Mouse (Mus musculus) kidney, embryonic 15.5 days (tissue): ENCODE results near the gene Nelfe. TPM values are rescaled to one million over a fixed set of nuclear protein-coding genes. Genes with fewer than 3 reads are reported as not detected.
A peak's percentile ranks its signal among the peaks of the same experiment; 100 is the strongest.

Experiments
- ATAC-seq: fragments of 200-750 bp; cut with Nextera tagmentation; replicated peaks from 2 replicates; pipeline ENCODE4 v1.8.0; 2017; ENCODE audit warnings: moderate TSS enrichment; ENCODE audit not compliant: low FRiP score
- H3K27ac ChIP-seq: fragments of 300-500 bp; sonication (generic); 2 replicates; pipeline ENCODE4 v1.5.1; 2015; ENCODE audit warnings: mild to moderate bottlenecking, inconsistent platforms
- H3K27me3 ChIP-seq: fragments of 300-500 bp; sonication (generic); 2 replicates; pipeline ENCODE4 v1.6.1; 2015; ENCODE audit warnings: inconsistent platforms
- H3K36me3 ChIP-seq: fragments of 300-500 bp; sonication (generic); 2 replicates; pipeline ENCODE4 v1.6.1; 2015; ENCODE audit warnings: inconsistent platforms
- H3K4me1 ChIP-seq: fragments of 300-500 bp; sonication (generic); 2 replicates; pipeline ENCODE4 v1.6.1; 2015; ENCODE audit warnings: inconsistent platforms
- H3K4me2 ChIP-seq: fragments of 300-500 bp; sonication (generic); 2 replicates; pipeline ENCODE4 v1.6.1; 2015; ENCODE audit warnings: moderate library complexity, mild to moderate bottlenecking, inconsistent platforms
- H3K4me3 ChIP-seq: fragments of 300-500 bp; sonication (generic); replicated peaks from 2 replicates; pipeline ENCODE4 v1.5.1; 2015; ENCODE audit warnings: mild to moderate bottlenecking, inconsistent platforms
- H3K9ac ChIP-seq: fragments of 300-500 bp; sonication (generic); 2 replicates; pipeline ENCODE4 v1.6.1; 2015; ENCODE audit warnings: mild to moderate bottlenecking, inconsistent platforms
- H3K9me3 ChIP-seq: fragments of 300-500 bp; sonication (generic); replicated peaks from 2 replicates; pipeline ENCODE4 v1.6.1; 2016; ENCODE audit warnings: inconsistent platforms
- WGBS: fragments of 180-500 bp; shearing (Covaris S2); methylation state at CpG from one replicate; pipeline ENCODE4 v1.1.7; 2015; ENCODE audit warnings: mixed read lengths; 5-methylcytosine and 5-hydroxymethylcytosine counted together
- polyA plus RNA-seq: library from polyadenylated mRNA; unstranded; fragments of >200 nt; fragmentation: Nextera tagmentation; extraction: Ambion mirVana; gene quantifications from 2 replicates; pipeline ENCODE4 v1.2.1, GENCODE M21; 2015

The Nelfe gene
- polyA plus RNA-seq, 1 experiment from 2014 or later = 116 TPM

- no peak overlapping the region for H3K4me3 ChIP-seq
- H3K27me3 ChIP-seq = no peaks in the 10 kb centered on the region
- no peak for ATAC-seq
- H3K27ac ChIP-seq = no peak overlapping the region
- no peaks in the 10 kb centered on the region for H3K9me3 ChIP-seq
- peaks cover 56% of the 10 kb centered on the region for H3K36me3 ChIP-seq
- no peak overlapping the region for H3K4me2 ChIP-seq
- no peak overlapping the region for H3K9ac ChIP-seq
- WGBS = 73% methylated on average over 8 of the region's 8 CpGs
- H3K4me1 ChIP-seq = peaks cover 25% of the 10 kb centered on the region
These were observed 3.3 kb downstream of the Nelfe start for GRCm38 (mm10) chr17:34853511-34853910.

GRCm38 (mm10) chr17:34854761-34855160 is 4.6 kb downstream of the Nelfe start:
- Histone ChIP-seq H3K9me3 (no peaks in the 10 kb centered on the region), H3K27ac (no peak overlapping the region), H3K27me3 (no peaks in the 10 kb centered on the region), H3K4me3 (no peak overlapping the region), H3K4me2 (no peak overlapping the region), H3K36me3 (peaks cover 56% of the 10 kb centered on the region), H3K4me1 (peaks cover 17% of the 10 kb centered on the region), H3K9ac (no peak overlapping the region)
- no peak for ATAC-seq
- 80% methylated on average over 3 of the region's 3 CpGs for WGBS

- WGBS = 42% methylated on average over 3 of the region's 3 CpGs
- no peak for ATAC-seq
These were observed 5.6 kb downstream of the Nelfe start for GRCm38 (mm10) chr17:34855825-34856224.

GRCm38 (mm10) chr17:34858670-34859069 is 8.5 kb downstream of the Nelfe start:
- Histone ChIP-seq H3K27me3 (no peaks in the 10 kb centered on the region), H3K9me3 (no peaks in the 10 kb centered on the region), H3K4me1 (peaks cover 10% of the 10 kb centered on the region), H3K9ac (no peak overlapping the region), H3K4me2 (no peak overlapping the region), H3K36me3 (peaks cover 34% of the 10 kb centered on the region), H3K4me3 (no peak overlapping the region), H3K27ac (no peak overlapping the region)
- WGBS = 57% methylated on average over 4 of the region's 4 CpGs
- ATAC-seq = no peak

More at GRCm38 (mm10) chr17:34855825-34856224, 5.6 kb downstream of the Nelfe start:
- Histone ChIP-seq H3K27me3 (no peaks in the 10 kb centered on the region), H3K4me2 (no peak overlapping the region), H3K4me1 (peaks cover 13% of the 10 kb centered on the region), H3K4me3 (no peak overlapping the region), H3K36me3 (peaks cover 56% of the 10 kb centered on the region), H3K9ac (no peak overlapping the region), H3K27ac (no peak overlapping the region), H3K9me3 (no peaks in the 10 kb centered on the region)

DNA sequence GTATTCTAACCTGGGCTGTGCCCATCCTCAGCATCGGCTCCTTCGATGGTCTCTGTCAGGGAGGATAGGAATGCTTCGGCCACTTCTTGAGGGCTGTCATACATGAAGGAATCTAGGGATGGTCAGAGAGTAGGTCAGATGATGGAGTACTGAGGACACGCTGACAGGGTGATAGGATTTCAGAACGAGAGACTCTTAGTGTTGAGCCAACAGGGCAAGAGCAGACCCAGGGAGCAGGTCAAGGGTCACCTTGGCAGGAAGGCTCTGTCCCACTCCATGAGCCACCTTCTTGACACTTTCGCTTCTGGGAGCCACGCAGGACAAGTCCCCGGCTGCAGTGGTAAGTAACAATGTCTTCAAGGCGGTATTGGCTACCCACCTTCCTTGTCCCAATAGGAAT is 10.3 kb downstream of the Nelfe start:
- H3K9me3 ChIP-seq = no peaks in the 10 kb centered on the region
- H3K27me3 ChIP-seq = no peaks in the 10 kb centered on the region
- no peak for ATAC-seq
- H3K4me3 ChIP-seq = no peak overlapping the region
- 79% methylated on average over 9 of the region's 9 CpGs for WGBS
- peaks cover 10% of the 10 kb centered on the region for H3K4me1 ChIP-seq
- H3K9ac ChIP-seq = no peak overlapping the region
- H3K4me2 ChIP-seq = no peak overlapping the region
- H3K27ac ChIP-seq = no peak overlapping the region
- H3K36me3 ChIP-seq = peaks cover 16% of the 10 kb centered on the region

DNA sequence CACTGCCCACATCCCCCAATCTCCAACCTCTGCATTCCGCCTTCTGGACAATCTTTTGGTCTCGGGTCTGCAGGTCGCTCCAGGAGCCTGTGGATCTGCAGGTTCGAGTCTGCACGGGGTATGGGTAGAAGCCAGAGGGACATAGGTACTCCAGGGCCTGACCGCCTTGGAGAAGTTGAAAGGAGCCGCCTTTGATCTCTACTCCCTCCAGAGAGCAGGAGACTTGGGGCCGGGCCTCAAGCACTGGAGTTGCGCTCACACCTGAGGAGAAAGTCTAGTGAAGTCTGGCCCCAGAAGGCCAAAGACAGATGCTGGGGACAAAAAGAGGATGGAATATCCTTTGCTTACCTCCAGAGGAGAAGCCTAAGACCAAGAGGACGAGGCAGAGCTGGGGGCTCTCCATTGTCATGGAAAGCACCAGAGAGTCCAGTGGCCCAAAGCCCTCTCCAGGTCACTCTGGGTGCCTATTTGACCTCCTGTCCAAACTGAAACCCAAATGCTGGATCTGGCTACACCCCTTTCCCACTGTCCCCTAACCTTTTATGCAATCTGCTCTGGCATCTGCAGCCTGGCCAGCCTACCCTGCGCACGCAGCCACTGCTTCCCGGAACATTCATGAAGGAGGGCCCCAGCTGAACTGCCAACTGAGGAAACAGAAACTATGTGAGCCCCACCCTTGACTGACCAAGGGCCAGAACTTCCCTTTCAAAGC is 11.7 kb downstream of the Nelfe start:
- Histone ChIP-seq H3K9me3 (no peaks in the 10 kb centered on the region), H3K4me3 (no peak overlapping the region), H3K4me1 (peaks cover 10% of the 10 kb centered on the region), H3K27me3 (no peaks in the 10 kb centered on the region), H3K4me2 (0 out of 2 replicates have a peak overlapping the region, but pooled peaks have one; percentile 4), H3K9ac (no peak overlapping the region), H3K27ac (peak overlapping the region; percentile 5; the same call in 1 of the 2 replicates), H3K36me3 (peaks cover 3% of the 10 kb centered on the region)
- WGBS = 59% methylated on average over 13 of the region's 13 CpGs
- ATAC-seq = no peak

- Histone ChIP-seq H3K4me2 (0 out of 2 replicates have a peak within 1 kb of the TSS, but pooled peaks have one; percentile 4), H3K27ac (peak within 1 kb of the TSS; percentile 37; the same call in 1 of the 2 replicates), H3K9ac (no peak within 1 kb of the TSS), H3K9me3 (no peaks in the 10 kb centered on the region), H3K4me1 (peaks cover 10% of the 10 kb centered on the region), H3K4me3 (no peak within 1 kb of the TSS), H3K27me3 (no peaks in the 10 kb centered on the region), H3K36me3 (no peaks in the 10 kb centered on the region)
- WGBS = 36% methylated on average over 8 of the region's 8 CpGs
- ATAC-seq = no peak
These were observed 12.4 kb downstream of the Nelfe start, which contains the start of gene Cfb for GRCm38 (mm10) chr17:34862416-34863081. Cfb (minus strand) TSS chr17:34862518.

- H3K4me2 ChIP-seq = no peak overlapping the region
- no peak for ATAC-seq
- peaks cover 10% of the 10 kb centered on the region for H3K4me1 ChIP-seq
- no peaks in the 10 kb centered on the region for H3K9me3 ChIP-seq
- WGBS = 46% methylated on average over 7 of the region's 7 CpGs
- no peaks in the 10 kb centered on the region for H3K36me3 ChIP-seq
- no peak overlapping the region for H3K27ac ChIP-seq
- H3K27me3 ChIP-seq = no peaks in the 10 kb centered on the region
- no peak overlapping the region for H3K4me3 ChIP-seq
- no peak overlapping the region for H3K9ac ChIP-seq
These were observed 15.8 kb downstream of the Nelfe start for GRCm38 (mm10) chr17:34865981-34866380.

GRCm38 (mm10) chr17:34874321-34874720 is 24.1 kb downstream of the Nelfe start:
- no peak overlapping the region for H3K4me3 ChIP-seq
- WGBS = 86% methylated on average over 6 of the region's 6 CpGs
- H3K4me2 ChIP-seq = no peak overlapping the region
- no peaks in the 10 kb centered on the region for H3K9me3 ChIP-seq
- H3K27me3 ChIP-seq = no peaks in the 10 kb centered on the region
- ATAC-seq = no peak
- no peaks in the 10 kb centered on the region for H3K36me3 ChIP-seq
- 0 out of 2 replicates have a peak, but pooled peaks cover 2% of the 10 kb centered on the region for H3K4me1 ChIP-seq
- H3K27ac ChIP-seq = no peak overlapping the region
- H3K9ac ChIP-seq = no peak overlapping the region

GRCm38 (mm10) chr17:34879336-34879879 is 29.2 kb downstream of the Nelfe start, which contains the start of gene Zbtb12:
Zbtb12 (plus strand) TSS chr17:34879483.
- ATAC-seq = no peak
- H3K4me2 ChIP-seq = no peak within 1 kb of the TSS
- no peaks in the 10 kb centered on the region for H3K9me3 ChIP-seq
- H3K36me3 ChIP-seq = no peaks in the 10 kb centered on the region
- H3K4me3 ChIP-seq = no peak within 1 kb of the TSS; the same call in 1 of the 2 replicates
- peaks cover 8% of the 10 kb centered on the region; the same call in 1 of the 2 replicates for H3K27me3 ChIP-seq
- H3K27ac ChIP-seq = no peak within 1 kb of the TSS
- H3K4me1 ChIP-seq = 0 out of 2 replicates have a peak, but pooled peaks cover 11% of the 10 kb centered on the region
- WGBS = 54% methylated on average over 11 of the region's 11 CpGs
- no peak within 1 kb of the TSS for H3K9ac ChIP-seq

GRCm38 (mm10) chr17:34881166-34881565 is 31.0 kb downstream of the Nelfe start:
- Histone ChIP-seq H3K36me3 (no peaks in the 10 kb centered on the region), H3K9ac (no peak overlapping the region), H3K4me3 (no peak overlapping the region), H3K9me3 (no peaks in the 10 kb centered on the region), H3K27ac (no peak overlapping the region), H3K4me1 (0 out of 2 replicates have a peak, but pooled peaks cover 11% of the 10 kb centered on the region), H3K27me3 (peaks cover 8% of the 10 kb centered on the region; the same call in 1 of the 2 replicates), H3K4me2 (no peak overlapping the region; the same call in 1 of the 2 replicates)
- no peak for ATAC-seq
